Mouse (Mus musculus): ENCODE data around the gene BC048562.
A peak's percentile ranks its signal among the peaks of the same experiment; 100 is the strongest.

DNA sequence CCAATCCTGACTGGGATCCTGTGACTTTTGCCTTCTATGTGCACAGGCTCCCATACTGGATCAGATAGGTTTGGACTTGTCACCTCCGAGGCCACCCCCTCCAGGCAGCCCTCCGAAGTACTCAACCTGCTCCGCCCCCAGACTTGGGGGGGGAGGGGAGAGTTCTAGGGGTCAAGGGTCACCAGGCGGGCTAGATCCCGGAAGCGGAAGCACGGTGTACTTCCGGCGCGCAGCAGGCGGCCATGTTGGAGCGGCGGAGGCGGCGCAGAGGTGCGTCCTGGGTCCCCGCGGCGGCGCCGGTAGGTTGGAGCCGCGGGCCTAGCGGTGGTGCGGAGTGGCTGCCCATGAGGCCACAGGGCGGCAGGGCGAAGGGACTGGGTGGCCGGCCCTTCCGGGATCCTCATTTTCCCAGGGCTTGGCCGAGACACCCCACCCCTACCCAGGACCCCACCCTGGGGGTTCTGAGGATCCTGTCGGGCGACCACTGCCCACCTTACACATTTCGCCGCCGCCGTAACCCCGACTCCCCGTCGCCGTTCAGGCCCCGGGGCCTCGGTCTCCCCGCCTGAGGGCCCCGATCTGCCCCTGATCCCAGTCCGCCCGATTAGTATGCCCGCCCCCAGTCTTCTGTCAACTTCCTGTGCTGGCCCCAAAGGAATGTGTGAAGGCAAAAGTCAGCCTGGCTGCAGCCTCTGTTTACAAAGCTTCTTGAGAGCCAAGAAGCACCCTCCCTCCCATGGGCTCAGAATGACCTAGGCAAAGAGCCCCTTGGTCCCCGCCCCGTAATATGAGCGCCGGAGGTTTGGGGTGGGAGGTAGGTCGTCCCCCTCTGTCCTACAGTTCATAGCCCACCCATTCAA lies 24.3 kb downstream of the BC048562 start, which contains the start of gene Ccdc71:
- no peak for TF ChIP-seq CTCF (IDR thresholded peaks at IDR 0.05; ENCODE audit: control insufficient read depth, insufficient read depth, insufficient replicate concordance, low read depth, low read length)
- peak; percentile 81 for TF ChIP-seq POLR2A (IDR thresholded peaks at IDR 0.05; ENCODE audit: control insufficient read depth, low read depth, low read length)
